Mouse (Mus musculus): Measurements from ENCODE around the gene Taar4. TPM values are rescaled to one million over a fixed set of nuclear protein-coding genes. Genes with fewer than 3 reads are reported as not detected.

Taar4 gene
- polyA plus RNA-seq (2012) = not detected in 2 replicates

GRCm38 (mm10) chr10:23960444-23960915 is at the start of gene Taar4:
TSS of gene Taar4 (plus strand) at chr10:23960494.
- no peaks in the 10 kb centered on the region for H3K4me1 ChIP-seq (ENCODE audit: control insufficient read depth)
- no peaks in the 10 kb centered on the region for H3K27me3 ChIP-seq (ENCODE audit: control insufficient read depth)
- TF ChIP-seq GATA1 (IDR thresholded peaks at IDR 0.05; ENCODE audit: low read length) (no peak), TAL1 (IDR thresholded peaks at IDR 0.05; ENCODE audit: low read length) (no peak)
- no peaks in the 10 kb centered on the region for H3K36me3 ChIP-seq (ENCODE audit: control insufficient read depth)
- H3K4me3 ChIP-seq (replicated peaks) = no peak within 1 kb of the TSS
- H3K9me3 ChIP-seq (ENCODE audit: control insufficient read depth, low read length) = no peaks in the 10 kb centered on the region

DNA sequence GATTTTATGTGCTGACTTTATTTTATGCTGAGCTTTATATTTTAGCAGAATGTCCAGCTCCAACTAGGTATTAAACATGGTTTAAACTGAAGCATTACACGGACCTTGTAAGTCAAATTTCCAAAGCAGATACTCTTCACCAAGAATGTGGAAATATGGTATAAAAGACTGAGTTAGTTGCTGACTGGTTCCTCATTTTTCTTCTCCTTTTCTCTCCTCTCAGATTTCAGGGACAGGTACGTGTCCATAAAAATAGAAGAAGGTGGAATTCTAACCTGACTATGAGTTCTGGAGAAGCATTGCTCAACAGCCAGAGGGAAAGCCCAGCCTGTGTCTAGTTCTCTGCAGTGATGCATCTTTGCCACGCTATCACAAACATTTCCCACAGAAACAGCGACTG is 40.2 kb upstream of the Taar4 start, which contains the start of gene Taar1:
Taar1 (plus strand) TSS at position 301 of the 400 bp plus-strand sequence.
- Histone ChIP-seq H3K27me3 (ENCODE audit: control insufficient read depth) (no peaks in the 10 kb centered on the region), H3K36me3 (ENCODE audit: control insufficient read depth) (no peaks in the 10 kb centered on the region), H3K9me3 (ENCODE audit: control insufficient read depth, low read length) (no peaks in the 10 kb centered on the region), H3K4me1 (ENCODE audit: control insufficient read depth) (no peaks in the 10 kb centered on the region), H3K4me3 (replicated peaks) (no peak within 1 kb of the TSS)
- TF ChIP-seq TAL1 (IDR thresholded peaks at IDR 0.05; ENCODE audit: low read length) (no peak), GATA1 (IDR thresholded peaks at IDR 0.05; ENCODE audit: low read length) (no peak)

DNA sequence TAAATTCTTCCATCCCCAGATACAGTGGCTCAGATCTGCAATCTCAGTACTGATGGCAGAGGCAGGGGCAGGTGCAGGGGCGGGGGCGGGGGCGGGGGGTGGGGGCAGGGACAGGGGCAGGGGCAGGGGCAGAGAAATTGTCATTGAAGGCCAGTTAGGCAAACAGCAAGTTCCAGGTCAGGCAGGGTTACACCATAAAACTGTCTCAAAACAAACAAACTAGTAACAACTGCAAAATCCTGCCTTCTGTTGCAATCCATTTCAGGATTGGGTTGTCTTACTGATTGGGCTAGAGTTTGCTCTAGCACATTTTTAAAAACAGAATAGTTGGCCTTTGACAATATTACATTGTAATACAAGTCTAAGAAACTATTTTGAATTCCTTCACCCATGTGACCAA is 37.8 kb upstream of the Taar4 start:
- Histone ChIP-seq H3K36me3 (ENCODE audit: control insufficient read depth) (no peaks in the 10 kb centered on the region), H3K27me3 (ENCODE audit: control insufficient read depth) (no peaks in the 10 kb centered on the region), H3K4me3 (replicated peaks) (no peak overlapping the region), H3K4me1 (ENCODE audit: control insufficient read depth) (no peaks in the 10 kb centered on the region), H3K9me3 (ENCODE audit: control insufficient read depth, low read length) (no peaks in the 10 kb centered on the region)
- TF ChIP-seq GATA1 (IDR thresholded peaks at IDR 0.05; ENCODE audit: low read length) = no peak
- TF ChIP-seq TAL1 (IDR thresholded peaks at IDR 0.05; ENCODE audit: low read length) = no peak

DNA sequence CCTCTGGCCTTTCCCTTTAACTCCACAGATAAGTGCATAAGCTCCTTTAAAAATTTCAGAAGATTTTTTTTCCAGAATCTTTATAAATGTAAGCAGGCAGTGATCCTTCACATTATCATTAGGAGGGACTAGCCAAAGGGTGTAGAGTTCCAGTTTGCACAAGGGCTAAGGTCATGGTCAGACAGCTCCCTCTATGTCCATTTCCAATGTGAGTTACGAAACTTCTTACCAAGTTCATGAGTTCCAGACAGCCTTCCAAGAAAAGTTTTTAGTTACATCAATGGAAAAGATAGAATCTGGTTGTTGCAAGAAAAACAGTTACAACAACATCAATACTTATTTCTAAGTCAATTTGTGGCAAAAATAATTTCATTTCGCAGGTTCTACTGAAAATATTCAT is 36.4 kb upstream of the Taar4 start:
- H3K9me3 ChIP-seq (ENCODE audit: control insufficient read depth, low read length) = no peaks in the 10 kb centered on the region
- TF ChIP-seq GATA1 (IDR thresholded peaks at IDR 0.05; ENCODE audit: low read length) (no peak), TAL1 (IDR thresholded peaks at IDR 0.05; ENCODE audit: low read length) (no peak)
- no peaks in the 10 kb centered on the region for H3K4me1 ChIP-seq (ENCODE audit: control insufficient read depth)
- no peaks in the 10 kb centered on the region for H3K27me3 ChIP-seq (ENCODE audit: control insufficient read depth)
- H3K4me3 ChIP-seq (replicated peaks) = no peak overlapping the region
- H3K36me3 ChIP-seq (ENCODE audit: control insufficient read depth) = no peaks in the 10 kb centered on the region

- TF ChIP-seq TAL1 (IDR thresholded peaks at IDR 0.05; ENCODE audit: low read length) (no peak), GATA1 (IDR thresholded peaks at IDR 0.05; ENCODE audit: low read length) (no peak)
- H3K36me3 ChIP-seq (ENCODE audit: control insufficient read depth) = no peaks in the 10 kb centered on the region
- no peaks in the 10 kb centered on the region for H3K9me3 ChIP-seq (ENCODE audit: control insufficient read depth, low read length)
- H3K4me3 ChIP-seq (replicated peaks) = no peak overlapping the region
- no peaks in the 10 kb centered on the region for H3K4me1 ChIP-seq (ENCODE audit: control insufficient read depth)
- no peaks in the 10 kb centered on the region for H3K27me3 ChIP-seq (ENCODE audit: control insufficient read depth)
Observed at GRCm38 (mm10) chr10:23937613-23938012, 22.7 kb upstream of the Taar4 start.

- Histone ChIP-seq H3K27me3 (ENCODE audit: control insufficient read depth) (no peaks in the 10 kb centered on the region), H3K36me3 (ENCODE audit: control insufficient read depth) (no peaks in the 10 kb centered on the region), H3K9me3 (ENCODE audit: control insufficient read depth, low read length) (no peaks in the 10 kb centered on the region), H3K4me3 (replicated peaks) (no peak within 1 kb of the TSS), H3K4me1 (ENCODE audit: control insufficient read depth) (no peaks in the 10 kb centered on the region)
- TF ChIP-seq GATA1 (IDR thresholded peaks at IDR 0.05; ENCODE audit: low read length) = no peak
- TF ChIP-seq TAL1 (IDR thresholded peaks at IDR 0.05; ENCODE audit: low read length) = no peak
Observed at GRCm38 (mm10) chr10:23938312-23938711, 22.0 kb upstream of the Taar4 start, which contains the start of gene Taar2. TSS of gene Taar2 (plus strand) at chr10:23938572.

- Histone ChIP-seq H3K27me3 (ENCODE audit: control insufficient read depth) (no peaks in the 10 kb centered on the region), H3K36me3 (ENCODE audit: control insufficient read depth) (no peaks in the 10 kb centered on the region), H3K4me1 (ENCODE audit: control insufficient read depth) (no peaks in the 10 kb centered on the region), H3K9me3 (ENCODE audit: control insufficient read depth, low read length) (no peaks in the 10 kb centered on the region), H3K4me3 (replicated peaks) (no peak overlapping the region)
- TF ChIP-seq GATA1 (IDR thresholded peaks at IDR 0.05; ENCODE audit: low read length) = no peak
- TF ChIP-seq TAL1 (IDR thresholded peaks at IDR 0.05; ENCODE audit: low read length) = no peak
Observed at GRCm38 (mm10) chr10:23942465-23942864, 17.8 kb upstream of the Taar4 start.

DNA sequence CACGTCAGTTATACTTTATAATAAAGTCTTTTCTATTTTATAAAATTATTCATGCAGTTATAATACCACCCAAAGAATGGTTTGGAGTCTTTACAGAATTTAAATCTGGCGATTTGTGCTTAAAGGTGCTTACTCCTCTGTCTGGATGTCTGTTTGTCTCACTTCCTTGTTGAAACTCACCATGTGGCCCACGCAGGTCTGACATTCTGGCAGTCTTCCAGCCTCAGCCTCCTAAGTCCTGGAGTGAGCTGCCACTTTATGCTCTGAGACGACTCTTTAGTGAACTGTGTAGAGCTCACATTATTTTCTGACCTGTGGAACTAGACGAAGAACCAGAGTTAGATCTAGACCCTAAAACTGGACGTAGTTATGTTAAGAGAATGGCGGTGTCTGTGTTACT is 12.3 kb upstream of the Taar4 start:
- no peak for TF ChIP-seq TAL1 (IDR thresholded peaks at IDR 0.05; ENCODE audit: low read length)
- TF ChIP-seq GATA1 (IDR thresholded peaks at IDR 0.05; ENCODE audit: low read length) = no peak

GRCm38 (mm10) chr10:23949508-23950005 is 10.7 kb upstream of the Taar4 start, which contains the start of gene Taar3:
TSS of gene Taar3 (plus strand) at chr10:23949558.
- Histone ChIP-seq H3K36me3 (ENCODE audit: control insufficient read depth) (no peaks in the 10 kb centered on the region), H3K4me3 (replicated peaks) (no peak within 1 kb of the TSS), H3K9me3 (ENCODE audit: control insufficient read depth, low read length) (no peaks in the 10 kb centered on the region), H3K27me3 (ENCODE audit: control insufficient read depth) (no peaks in the 10 kb centered on the region), H3K4me1 (ENCODE audit: control insufficient read depth) (no peaks in the 10 kb centered on the region)
- TF ChIP-seq TAL1 (IDR thresholded peaks at IDR 0.05; ENCODE audit: low read length) = no peak
- no peak for TF ChIP-seq GATA1 (IDR thresholded peaks at IDR 0.05; ENCODE audit: low read length)

More for the DNA sequence above, 12.3 kb upstream of the Taar4 start:
- no peak overlapping the region for H3K4me3 ChIP-seq (replicated peaks)
- no peaks in the 10 kb centered on the region for H3K27me3 ChIP-seq (ENCODE audit: control insufficient read depth)
- no peaks in the 10 kb centered on the region for H3K9me3 ChIP-seq (ENCODE audit: control insufficient read depth, low read length)
- no peaks in the 10 kb centered on the region for H3K36me3 ChIP-seq (ENCODE audit: control insufficient read depth)
- H3K4me1 ChIP-seq (ENCODE audit: control insufficient read depth) = no peaks in the 10 kb centered on the region

- no peaks in the 10 kb centered on the region for H3K9me3 ChIP-seq (ENCODE audit: control insufficient read depth, low read length)
- H3K4me1 ChIP-seq (ENCODE audit: control insufficient read depth) = no peaks in the 10 kb centered on the region
- H3K36me3 ChIP-seq (ENCODE audit: control insufficient read depth) = no peaks in the 10 kb centered on the region
- H3K4me3 ChIP-seq (replicated peaks) = no peak overlapping the region
- TF ChIP-seq TAL1 (IDR thresholded peaks at IDR 0.05; ENCODE audit: low read length) (no peak), GATA1 (IDR thresholded peaks at IDR 0.05; ENCODE audit: low read length) (no peak)
- H3K27me3 ChIP-seq (ENCODE audit: control insufficient read depth) = no peaks in the 10 kb centered on the region
Observed at GRCm38 (mm10) chr10:23951714-23952113, 8.6 kb upstream of the Taar4 start.

All from erythroblast, embryonic 14.5 days (primary cell).